Mouse (Mus musculus): ENCODE results near the gene Tsnaxip1.
"Not testable (repeated sequence)": the region's sequence is repeated elsewhere in the genome, so short reads cannot be mapped to it uniquely, and the experiment has no call there.

The Tsnaxip1 gene

DNA sequence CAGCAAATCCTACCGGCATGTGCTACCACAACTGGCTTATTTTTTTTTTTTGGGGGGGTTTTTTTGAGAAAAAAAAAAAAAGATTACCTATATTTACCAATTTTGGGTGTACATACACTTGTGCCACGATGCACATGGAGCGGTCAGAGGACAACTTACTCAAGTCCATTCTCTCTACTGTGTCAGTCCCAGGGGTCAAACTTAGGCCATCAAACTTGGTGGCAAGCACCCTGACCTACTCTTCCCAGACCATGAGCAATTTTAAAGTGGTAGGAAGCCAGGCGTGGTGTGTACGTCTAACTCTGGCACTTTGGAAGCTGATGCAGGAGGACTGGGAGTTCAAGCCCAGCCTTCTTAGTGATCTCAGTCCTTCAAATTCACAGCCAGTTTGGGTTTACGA lies 14.3 kb upstream of the Tsnaxip1 start:
- DNase-seq (ENCODE audit: low spot score in 2 of 2): no peak

DNA sequence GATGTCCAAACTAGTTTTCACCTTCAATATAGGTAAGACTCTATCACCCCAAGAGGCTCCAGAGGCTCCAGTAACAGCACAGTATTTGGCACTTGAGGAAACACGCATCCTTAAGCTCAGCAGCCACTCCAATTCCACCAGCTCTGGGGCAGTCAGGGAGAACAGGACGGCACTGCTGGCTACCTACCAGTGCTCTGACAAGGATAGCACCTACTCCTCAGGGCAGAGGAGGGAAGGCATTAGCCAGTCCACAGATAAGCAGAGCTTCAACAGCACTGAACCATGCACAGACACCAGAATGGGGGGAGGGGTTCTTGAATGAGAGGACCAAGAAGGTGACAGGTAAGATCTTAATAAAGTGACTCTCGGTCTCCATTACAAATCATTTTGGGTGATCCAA lies 7.9 kb upstream of the Tsnaxip1 start:
- no peak for DNase-seq (ENCODE audit: low spot score in 2 of 2)

DNA sequence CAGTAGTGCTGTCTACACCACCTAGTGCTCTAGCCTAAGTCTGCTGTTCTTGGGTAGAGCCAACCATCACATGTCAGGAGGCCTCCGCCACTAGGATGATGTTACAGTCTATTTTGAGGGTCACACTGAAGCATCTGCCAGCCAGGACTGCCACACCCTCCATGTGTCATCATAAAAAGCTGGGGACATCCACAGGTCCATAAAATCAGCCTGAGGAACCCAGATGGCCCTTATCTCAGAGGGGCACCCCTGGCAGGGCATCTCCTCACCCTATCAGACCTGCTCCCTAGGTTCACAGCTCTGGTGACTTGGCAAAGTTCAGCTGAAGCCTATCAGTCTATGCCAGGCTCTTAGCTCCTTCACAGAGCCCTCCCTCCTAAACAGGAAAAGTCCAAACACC lies 6.6 kb upstream of the Tsnaxip1 start:
- DNase-seq (ENCODE audit: low spot score in 2 of 2): no peak

DNA sequence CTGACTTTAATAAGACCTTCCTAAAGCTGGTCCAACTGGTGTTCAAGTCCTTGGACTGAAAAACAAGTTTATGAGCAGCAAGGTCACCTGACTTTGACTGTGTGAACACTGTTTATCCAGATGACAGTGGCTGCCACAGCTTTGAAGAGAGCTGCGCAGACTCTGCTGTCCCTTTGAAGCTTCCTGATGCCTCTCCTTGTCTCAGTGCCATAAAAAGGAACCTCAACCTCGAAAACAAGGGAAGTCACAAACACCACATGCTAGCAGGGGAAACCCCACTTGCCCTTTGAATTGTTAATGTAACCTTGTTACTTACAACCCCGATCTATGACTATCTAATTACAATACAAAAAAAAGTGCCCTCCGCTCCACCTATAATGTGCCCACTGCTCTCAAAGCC lies 2.0 kb upstream of the Tsnaxip1 start:
- DNase-seq (ENCODE audit: low spot score in 2 of 2): no peak

DNA sequence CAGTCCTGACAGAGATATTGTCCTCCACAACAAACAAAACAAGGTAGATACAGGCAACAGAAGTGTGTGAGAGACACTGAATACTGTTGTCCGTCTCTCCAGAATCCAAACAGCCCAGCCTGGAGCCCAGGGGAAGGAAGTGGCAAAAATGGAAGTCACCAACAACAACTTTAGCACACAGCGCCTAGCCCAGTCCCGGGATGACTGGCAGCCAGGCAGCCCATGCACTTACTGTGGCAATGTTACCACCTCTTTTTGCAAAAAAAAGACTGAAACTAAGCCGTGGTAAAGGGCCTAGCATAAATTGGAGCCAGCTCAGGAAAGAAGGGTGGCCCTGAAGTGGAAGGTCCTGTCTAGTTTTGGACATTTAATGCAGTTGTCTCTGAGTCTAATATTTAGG lies 1.2 kb upstream of the Tsnaxip1 start:
- no peak for DNase-seq (ENCODE audit: low spot score in 2 of 2)

DNA sequence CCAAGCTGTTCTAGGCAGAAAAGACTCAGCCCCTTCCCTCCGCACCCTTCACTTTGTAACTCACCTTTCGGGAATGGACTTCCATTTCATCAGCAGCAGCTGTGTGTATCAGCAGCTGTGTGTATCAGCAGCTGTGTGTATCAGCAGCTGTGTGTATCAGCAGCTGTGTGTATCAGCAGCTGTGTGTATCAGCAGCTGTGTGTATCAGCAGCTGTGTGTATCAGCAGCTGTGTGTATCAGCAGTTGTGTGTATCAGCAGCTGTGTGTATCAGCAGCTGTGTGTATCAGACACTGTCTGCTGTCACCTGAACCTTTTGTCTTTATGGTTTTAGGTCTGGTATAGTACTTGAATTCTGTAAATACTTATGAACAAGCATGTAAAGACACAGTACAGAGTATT lies 6.2 kb downstream of the Tsnaxip1 start:
- DNase-seq (ENCODE audit: low spot score in 2 of 2): not testable (repeated sequence)

DNA sequence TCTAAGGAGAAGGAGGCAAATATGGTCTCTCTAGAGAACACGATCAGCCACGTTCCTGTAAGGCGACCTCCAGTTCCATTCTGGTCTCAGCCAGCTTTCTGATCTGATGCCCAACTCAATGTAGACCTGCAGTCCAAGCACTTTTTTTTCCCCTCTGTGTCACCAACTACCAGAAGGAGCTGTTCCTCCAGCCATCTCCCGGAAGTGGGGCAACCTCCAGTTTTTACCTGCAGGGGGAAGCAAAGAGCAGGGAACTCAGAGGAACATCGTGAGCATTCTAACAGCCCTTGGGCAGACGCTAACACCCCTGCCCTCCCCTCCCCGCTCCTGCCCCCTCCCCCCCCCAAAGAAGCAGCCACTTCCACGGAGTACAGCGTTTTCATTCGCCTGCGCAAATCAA lies 7.8 kb downstream of the Tsnaxip1 start:
- peak; percentile 67 to 76 for DNase-seq (ENCODE audit: low spot score in 2 of 2)

DNA sequence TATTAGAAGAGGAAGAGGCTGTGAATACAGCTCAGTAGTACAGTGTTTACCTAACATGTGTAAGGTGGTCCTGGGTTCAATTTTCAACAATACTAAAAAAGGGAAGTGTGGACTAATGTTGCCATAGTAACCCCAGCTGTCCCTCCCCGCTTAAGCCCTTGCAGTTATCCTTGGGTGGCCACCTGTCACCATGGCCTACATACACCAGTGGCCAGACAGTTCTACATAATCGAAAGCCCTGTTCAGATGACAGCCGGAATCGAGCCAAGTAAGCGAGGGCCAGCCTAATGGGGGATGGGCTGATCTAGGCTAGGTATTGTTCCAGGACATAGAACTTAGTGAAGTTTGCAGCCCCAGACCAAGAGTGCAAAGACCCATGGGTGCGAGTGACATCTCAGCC lies 9.5 kb downstream of the Tsnaxip1 start:
- DNase-seq (ENCODE audit: low spot score in 2 of 2): no peak

DNA sequence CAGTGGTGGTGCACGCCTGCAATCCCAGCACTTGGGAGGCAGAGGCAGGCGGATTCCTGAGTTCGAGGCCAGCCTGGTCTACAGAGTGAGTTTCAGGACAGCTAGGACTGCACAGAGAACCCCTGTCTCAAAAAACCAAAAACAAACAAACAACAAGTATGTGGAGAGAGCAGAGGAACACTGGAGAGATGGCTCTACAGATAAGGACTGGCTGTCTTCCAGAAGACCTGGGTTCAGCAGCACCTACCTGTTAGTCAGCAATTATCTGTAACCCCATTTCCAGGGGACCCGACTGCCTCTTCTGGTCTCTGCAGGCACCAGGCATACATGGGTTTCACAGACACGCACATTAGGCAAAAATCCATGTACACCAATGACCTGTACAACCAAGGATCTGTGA lies 11.7 kb downstream of the Tsnaxip1 start:
- DNase-seq (ENCODE audit: low spot score in 2 of 2): no peak

DNA sequence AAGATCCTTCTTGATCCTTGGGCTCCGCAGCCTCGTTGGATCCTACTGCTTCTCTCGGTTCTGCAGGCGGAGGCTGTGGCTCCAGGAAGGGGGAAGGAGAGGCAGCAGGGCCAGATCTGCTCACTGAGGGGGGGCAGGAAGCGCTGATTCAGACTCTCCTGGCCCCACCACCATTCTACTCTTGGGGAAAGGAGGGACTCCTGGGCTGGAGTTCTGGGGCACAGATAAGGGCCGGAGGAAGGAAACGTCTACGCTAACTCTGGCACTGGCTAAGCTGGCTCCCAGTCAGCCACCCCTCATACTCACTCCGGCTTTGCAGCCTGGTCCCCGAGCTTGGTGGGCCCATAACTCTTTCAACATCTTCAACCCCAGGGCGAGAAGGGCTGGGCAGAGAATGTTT lies 19.1 kb downstream of the Tsnaxip1 start:
- no peak for DNase-seq (ENCODE audit: low spot score in 2 of 2)

DNA sequence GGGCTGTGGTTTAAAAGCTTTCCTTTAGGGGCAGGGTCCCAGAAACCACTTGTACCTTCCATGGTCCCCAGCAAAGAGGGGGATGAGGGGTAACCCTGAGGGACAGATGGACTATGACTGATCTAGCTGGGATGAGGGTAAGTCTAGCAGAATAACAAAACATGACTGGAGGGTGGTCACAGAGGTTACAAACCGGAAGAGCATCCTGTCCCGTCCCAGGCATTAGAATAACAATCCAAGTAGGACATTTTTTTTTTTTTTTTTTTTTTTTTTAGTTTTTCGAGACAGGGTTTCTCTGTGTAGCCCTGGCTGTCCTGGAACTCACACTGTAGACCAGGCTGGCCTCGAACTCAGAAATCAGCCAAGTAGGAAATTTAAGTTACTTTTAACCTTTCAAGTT lies 22.5 kb downstream of the Tsnaxip1 start:
- no peak for DNase-seq (ENCODE audit: low spot score in 2 of 2)

DNA sequence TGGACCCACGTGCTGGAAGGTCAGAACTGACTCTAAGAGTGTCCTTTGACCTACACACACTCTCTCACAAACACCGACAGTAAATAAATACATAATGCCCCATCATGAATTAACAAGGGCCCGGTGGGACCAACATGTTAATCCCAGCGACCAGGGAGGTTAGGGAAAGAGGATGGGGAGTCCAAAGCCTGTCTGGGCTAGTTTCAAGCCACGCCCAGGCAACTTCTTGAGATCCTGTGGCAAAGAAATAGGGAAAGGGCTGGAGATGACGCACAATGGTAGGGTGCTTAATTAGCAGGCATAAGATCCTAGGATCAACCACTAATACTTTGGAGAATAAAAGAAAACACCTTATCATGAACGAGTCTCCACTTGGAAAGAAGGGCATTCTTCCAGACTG lies 23.1 kb downstream of the Tsnaxip1 start:
- no peak for DNase-seq (ENCODE audit: low spot score in 2 of 2)

DNA sequence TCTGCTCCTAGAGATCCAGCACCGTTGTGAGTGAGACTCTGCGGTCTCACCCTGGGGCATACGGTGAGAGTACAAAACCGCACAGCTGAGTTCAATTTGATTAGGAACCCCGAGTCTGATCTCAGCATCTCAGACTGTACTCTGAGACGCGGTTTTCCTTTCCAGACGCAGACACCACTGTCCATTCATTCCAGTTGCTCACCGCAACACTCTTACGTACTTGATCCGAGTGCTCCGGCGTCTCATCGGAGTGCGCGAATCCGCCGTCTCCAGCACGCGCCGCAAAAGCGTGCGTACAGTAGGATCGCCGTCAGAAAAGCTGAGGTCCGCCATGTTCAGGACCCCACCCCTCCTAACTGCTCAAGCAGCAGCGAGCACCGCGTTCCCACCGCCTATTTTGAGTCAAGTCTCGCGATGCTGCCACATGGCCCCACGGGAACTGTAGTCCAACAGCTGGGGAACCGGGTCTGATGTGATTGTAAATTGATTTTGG lies 24.2 kb downstream of the Tsnaxip1 start:
- peak; percentile 83 to 89 for DNase-seq (ENCODE audit: low spot score in 2 of 2)

DNA sequence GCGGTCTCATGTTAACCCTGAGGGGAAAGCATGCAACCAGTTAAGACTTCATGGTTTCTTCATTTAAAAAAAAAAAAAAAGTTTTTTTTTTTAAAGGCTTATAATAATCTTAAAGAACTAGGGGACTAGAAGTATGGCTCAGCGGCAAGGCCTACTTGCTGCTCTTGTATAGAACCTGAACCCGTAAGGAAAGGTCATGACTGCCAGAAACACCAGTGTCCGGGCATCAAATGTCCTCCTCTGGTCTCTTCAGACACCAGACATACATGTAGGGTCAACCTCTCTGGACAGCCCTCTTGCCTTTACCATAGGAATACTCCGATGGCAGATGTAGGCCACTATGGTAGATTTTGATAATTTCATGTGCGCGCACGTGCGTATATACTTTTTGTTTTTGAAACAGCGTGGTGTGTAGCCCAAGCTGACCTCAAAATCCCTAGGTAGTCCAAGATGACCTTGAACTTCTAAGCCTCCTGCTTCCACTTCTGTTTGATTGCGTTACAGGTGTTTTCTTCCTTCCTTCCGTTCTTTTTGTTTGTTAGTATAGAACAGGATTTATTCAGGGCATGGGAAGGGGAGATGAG lies 24.7 kb downstream of the Tsnaxip1 start:
- no peak for DNase-seq (ENCODE audit: low spot score in 2 of 2)

DNA sequence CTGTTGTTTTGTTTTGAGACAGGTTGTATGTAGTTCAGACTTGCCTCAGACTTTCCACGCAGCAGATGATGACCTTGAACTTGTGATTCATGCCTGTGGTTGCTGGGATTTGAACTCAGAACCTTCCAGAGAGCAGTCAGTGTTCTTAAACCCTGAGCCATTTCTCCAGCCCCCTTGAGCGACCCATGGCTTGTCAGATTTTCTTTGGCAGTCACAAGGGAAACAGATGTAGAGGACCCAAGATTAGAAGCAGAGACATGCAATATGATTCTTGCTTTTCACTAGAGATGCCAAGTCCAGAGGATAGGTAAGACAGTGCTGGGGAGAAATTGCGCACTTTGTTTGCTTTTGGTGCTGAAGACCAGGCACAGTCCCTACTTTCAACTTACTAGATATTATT lies 25.6 kb downstream of the Tsnaxip1 start, which contains the start of gene Cenpt:
Cenpt (minus strand) TSS at position 101 of the 400 bp plus-strand sequence.
- no peak for DNase-seq (ENCODE audit: low spot score in 2 of 2)

DNA sequence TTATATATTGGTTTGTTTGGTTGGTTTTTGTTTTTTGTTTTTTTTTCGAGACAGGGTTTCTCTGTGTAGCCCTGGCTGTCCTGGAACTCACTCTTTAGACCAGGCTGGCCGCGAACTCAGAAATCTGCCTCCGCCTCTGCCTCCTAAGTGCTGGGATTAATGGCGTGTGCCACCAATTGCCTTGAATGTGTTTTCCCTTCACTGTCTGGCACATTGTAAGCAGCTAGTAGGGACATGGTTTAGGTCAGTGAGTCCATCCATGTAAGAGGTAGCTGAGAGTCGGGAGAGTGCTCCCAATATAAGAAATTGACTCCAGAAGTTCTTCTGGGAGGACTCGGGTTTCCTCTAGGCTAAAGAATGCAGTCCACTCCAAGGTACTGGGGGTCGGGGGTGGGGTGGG lies 26.8 kb downstream of the Tsnaxip1 start:
- DNase-seq (ENCODE audit: low spot score in 2 of 2): no peak

DNA sequence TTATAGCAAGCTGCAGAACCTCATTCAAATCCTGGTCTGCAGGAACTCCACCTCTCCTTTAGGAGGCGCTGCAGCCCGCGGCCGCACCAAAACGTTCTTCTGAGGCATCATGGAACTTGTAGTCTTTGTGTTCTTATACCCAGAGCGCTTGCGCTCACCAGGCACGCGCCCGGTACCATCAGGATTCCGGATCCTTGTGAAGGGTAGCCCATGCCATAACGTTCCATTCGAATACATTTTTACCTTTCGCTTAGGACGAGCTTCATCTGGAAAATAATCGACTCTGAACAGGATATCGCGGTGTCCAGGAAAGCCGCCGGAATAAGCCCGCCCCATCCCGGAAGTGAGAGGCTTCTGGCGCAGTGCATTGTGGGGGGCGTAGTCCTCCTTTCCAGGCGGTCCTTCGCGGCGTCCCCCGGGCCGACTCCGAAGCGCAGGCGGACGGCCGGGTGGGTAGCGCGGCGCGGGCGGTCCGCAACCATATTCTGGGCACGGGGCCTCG lies 27.2 kb downstream of the Tsnaxip1 start, which contains the start of gene Thap11:
Thap11 (plus strand) TSS at position 418 of the 502 bp plus-strand sequence.
- DNase-seq (ENCODE audit: low spot score in 2 of 2): peak; percentile 89 to 91

DNA sequence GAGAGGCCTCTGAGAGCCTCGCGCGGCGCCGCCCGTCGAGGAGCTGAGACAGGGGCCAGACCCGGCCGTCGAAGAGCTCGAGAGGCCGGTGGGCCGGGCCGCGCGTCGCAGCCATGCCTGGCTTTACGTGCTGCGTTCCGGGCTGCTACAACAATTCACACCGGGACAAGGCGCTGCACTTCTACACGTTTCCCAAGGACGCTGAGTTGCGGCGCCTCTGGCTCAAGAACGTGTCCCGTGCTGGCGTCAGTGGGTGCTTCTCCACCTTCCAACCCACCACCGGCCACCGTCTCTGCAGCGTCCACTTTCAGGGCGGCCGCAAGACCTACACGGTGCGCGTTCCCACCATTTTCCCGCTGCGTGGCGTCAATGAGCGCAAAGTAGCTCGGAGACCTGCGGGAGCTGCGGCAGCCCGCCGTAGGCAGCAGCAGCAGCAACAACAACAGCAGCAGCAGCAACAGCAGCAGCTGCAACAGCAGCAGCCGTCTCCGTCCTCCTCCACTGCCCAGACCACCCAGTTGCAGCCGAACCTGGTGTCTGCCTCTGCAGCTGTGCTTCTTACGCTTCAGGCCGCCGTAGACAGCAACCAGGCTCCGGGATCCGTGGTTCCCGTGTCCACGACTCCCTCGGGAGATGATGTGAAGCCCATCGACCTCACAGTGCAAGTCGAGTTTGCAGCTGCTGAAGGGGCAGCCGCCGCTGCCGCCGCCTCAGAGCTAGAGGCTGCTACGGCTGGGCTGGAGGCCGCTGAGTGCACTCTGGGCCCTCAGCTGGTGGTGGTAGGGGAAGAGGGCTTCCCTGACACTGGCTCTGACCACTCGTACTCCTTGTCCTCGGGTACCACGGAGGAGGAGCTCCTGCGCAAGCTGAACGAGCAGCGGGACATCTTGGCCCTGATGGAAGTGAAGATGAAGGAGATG lies 28.0 kb downstream of the Tsnaxip1 start:
- peak; percentile 32 to 43 for DNase-seq (ENCODE audit: low spot score in 2 of 2)

DNA sequence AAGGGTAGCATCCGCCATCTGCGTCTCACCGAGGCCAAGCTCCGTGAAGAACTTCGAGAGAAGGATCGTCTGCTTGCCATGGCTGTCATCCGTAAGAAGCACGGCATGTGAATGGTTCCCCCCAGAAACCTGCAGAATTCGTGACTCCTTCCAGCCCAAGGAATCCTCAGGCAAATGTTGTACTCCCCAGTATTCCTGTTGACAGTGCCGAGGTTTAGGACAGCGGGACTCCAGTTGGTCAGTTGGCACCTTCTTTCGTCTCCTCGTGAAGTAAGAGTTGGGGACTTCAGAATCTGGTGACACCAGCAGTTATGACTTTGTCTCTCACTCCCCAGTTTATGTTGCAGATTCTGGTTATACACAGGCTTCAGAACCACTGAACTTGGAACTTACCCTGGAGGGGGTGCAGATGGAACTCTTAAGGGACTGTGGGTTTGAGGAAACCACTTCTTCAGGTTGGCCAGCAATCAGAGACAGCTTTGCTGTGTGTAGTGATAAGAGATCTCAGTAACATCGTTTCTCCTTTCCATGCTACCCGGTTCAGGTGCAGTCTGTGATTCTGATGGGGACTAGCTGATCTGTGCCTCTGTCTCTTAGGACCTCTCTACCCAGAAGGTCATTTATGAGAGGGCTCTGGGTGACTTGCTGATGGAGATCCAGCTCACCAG lies 28.8 kb downstream of the Tsnaxip1 start:
- no peak for DNase-seq (ENCODE audit: low spot score in 2 of 2)

DNA sequence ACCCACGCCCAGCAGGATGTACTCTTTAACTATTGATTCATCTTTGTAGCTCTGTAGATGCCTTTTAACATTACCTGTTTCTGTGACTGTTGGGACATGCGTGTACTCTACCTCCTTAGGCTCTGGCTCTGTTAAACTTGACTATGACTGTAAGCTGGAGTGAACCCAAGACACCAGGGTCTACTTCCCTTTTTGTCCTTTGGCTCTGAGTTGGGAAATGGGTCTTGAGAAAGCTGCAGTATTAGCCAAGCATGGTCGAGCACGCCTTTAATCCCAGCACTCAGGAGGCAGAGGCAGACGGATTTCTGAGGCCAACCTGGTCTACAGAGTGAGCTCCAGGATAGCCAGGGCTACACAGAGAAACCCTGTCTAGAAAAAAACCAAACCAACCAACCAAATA lies 31.0 kb downstream of the Tsnaxip1 start:
- no peak for DNase-seq (ENCODE audit: low spot score in 2 of 2)

DNA sequence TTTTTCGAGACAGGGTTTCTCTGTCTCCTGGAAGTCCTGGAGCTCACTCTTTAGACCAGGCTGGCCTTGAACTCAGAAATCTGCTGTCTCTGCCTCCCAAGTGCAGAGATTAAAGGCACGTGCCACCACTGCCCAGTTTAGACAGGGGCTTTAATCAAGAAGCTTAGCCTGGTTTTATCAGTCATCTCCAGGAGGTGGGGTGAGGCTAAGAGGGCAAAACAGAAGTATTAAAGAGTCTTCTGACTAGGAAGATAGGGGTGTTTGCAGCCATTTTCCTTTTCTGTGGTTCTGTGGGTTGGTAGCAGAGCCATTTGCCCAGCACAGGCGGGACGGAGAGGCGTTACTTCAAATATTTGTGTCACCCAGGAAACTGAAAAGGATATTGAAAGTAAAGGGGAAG lies 31.8 kb downstream of the Tsnaxip1 start:
- DNase-seq (ENCODE audit: low spot score in 2 of 2): no peak

Measured in urinary bladder, postnatal 36 days (tissue).